Mouse (Mus musculus) heart, postnatal 0 days (tissue): ENCODE data around the gene Mef2a.

Experiments
- CTCF ChIP-seq: IDR thresholded peaks from 2 replicates; pipeline ENCODE4 v1.5.1; 2016; ENCODE audit warnings: antibody characterized with exemption, control low read depth, low read depth
- EP300 ChIP-seq: IDR thresholded peaks from 2 replicates; pipeline ENCODE4 v1.6.1; 2016; ENCODE audit warnings: antibody characterized with exemption, low read depth

- TF ChIP-seq CTCF (no peak), EP300 (no peak)
Measured at GRCm38 (mm10) chr7:67207701-67208100, 165.0 kb downstream of the Mef2a start.
